Mouse (Mus musculus) kidney, adult 18-20 months (tissue): ENCODE results near the gene Map6.

Experiments used
- DNase-seq: peaks from one replicate; pipeline ENCODE4 v3.0.0; 2021

Gene Map6

DNA sequence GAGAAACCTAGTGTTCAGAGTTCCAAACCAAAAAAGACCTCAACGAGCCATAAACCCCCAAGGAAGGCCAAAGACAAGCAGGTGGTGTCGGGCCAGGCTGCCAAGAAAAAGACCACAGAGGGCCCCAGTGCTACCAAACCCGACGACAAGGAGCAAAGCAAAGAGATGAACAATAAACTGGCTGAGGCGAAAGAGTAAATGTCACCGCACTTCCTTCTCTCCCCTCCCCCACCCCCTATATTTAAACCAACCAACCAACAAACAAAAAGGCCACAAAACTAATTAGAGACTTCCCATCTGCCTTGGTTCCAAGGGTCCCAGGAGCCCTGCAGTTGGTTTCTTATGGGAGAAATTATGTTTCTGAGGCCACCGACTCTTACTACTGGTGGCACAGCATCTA, 50.2 kb downstream of the Map6 start:
- DNase-seq, result no peak

DNA sequence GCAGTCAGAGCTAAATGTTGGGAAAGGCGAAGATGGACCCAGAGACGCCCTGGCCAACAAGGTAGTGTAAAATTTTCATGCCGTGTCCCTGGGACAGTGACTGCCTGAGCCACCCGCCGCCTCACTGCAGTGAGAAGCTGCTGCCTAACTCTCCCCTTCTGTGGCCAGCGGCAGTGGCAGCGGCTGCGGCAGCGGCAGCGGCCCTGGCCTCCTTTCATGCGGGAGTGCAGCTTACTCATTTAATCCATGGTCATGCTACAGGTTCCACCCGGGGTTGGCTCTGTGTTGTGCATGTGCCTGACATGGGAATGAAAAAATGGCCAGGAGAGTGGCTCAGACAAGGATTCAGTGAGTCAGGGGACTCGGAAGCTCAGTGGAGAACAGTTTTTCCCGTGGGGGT, 53.3 kb downstream of the Map6 start:
- DNase-seq, result no peak

DNA sequence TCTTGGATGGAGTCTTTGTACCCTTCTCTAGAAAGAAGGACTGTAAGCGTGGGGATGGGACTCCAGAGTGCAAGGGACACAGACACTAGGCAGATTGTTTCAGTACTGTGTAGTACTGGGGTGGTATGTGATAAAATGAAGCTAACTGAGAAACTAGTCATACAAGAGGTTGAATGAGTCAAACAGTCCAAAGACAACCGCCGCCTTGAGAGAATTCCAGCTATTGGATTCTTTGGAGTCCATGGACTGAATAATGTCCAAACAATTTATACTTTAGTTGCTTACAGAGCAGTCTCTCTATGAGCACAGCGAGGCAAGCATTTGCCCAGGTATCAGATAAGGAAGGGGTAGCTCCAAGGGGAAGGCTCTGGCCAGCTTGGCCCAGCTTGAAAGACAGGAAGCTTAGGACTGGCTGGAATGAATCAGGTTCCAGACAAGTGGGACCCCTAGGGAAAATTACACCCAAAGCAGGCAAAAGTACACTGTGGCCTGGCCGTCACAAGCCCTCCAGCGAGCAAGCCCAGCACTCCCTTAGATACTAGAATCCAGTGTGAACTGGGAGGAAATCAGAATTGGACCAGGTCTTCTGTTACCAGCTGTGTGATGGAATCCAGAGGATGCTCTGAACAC, 55.6 kb downstream of the Map6 start:
- DNase-seq, result no peak

DNA sequence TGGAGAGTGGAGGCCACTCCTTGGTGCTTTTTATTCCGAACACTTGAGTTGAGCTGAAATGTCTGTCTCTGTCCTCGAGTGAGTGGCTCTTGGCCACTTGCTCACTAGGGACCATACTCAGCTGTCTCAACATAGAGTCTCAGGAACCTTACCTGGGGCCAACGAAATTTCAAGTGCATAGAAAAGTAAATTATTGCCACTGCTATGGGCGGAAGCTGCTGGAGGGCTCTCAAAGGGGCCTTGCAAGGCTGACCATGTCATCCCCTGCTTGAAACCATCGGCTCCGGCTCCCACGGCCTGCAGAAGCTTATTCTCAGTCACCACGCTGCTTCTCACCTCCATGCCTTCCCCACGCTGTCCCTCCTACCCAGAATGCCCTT, 56.1 kb downstream of the Map6 start:
- DNase-seq, result no peak

DNA sequence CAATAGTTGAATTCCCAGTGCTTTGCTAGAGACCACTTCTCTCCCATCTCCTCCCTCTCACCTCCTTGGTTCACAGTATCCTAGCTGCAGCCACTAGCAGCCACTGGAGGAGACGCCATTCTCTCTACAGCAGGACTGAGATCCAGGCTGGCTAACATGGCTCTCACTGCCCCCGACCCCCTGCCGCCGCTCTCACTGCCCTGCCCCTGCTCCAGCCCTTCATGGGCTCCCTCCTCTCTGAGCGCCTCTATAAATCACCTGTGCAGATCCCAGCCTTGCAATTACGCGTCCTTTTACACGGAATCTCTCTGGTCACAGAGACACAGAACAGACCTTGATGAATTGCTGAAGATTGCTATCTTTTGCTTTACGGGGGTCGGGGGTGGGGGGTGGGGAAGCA, 57.6 kb downstream of the Map6 start:
- DNase-seq, result no peak

DNA sequence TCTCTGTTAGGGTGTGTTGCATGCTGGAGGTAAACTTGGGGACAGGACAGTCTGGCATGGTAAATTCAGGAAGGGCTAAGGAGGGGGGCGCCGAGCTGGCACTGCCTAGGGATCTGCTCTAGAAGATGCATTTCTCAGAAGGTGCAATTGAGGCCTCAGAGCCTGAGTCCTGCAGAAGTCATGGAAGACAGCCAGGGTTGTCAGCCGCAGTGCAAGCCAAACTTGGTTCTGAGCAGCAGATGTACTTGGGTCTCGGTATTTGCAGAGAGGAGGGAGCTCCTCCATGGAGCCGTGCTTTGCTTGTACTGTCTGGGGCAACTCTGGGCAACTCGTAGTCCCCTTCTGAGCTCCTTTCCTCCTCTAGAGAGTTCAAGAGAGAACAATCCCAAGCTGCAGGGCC, 58.9 kb downstream of the Map6 start:
- no peak for DNase-seq

DNA sequence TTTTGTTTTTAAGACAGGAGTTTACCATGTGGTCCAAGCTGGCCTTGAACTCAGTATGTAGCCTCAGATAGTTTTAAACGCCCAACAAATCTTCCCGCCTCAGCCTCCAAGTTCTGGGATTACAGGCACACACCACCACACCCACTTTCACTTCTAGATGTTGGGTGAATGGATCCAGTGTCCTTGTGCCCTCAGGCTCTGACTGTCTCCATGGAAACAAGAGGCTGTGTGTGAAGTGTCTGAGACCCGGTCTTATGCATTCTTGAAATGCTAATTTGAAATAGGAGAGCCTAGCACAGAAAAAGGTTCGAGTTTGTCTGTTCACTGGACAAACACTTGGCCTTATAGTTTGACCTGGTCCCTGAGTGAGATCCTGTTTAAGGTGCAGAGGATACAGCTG, 61.6 kb downstream of the Map6 start:
- DNase-seq, result no peak

DNA sequence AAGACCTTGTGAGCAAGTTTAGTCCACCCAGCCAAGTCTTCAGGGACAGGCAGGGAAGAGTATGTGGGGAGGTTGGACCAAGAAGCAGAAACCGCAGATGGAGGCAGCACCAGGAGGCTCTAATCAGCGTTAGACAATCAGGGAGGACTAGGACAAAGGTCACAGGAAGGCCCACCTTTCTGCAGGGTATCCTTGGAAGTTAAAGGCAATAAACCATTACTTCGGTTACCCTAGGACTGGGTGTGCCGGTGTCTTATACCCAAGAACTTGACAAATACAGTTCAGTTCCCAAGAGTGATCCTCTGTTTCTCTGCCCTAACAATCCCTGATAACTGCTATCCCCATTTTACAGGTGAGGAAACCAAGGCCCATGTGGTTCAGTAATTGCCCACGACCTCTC, 62.8 kb downstream of the Map6 start:
- DNase-seq, result no peak

DNA sequence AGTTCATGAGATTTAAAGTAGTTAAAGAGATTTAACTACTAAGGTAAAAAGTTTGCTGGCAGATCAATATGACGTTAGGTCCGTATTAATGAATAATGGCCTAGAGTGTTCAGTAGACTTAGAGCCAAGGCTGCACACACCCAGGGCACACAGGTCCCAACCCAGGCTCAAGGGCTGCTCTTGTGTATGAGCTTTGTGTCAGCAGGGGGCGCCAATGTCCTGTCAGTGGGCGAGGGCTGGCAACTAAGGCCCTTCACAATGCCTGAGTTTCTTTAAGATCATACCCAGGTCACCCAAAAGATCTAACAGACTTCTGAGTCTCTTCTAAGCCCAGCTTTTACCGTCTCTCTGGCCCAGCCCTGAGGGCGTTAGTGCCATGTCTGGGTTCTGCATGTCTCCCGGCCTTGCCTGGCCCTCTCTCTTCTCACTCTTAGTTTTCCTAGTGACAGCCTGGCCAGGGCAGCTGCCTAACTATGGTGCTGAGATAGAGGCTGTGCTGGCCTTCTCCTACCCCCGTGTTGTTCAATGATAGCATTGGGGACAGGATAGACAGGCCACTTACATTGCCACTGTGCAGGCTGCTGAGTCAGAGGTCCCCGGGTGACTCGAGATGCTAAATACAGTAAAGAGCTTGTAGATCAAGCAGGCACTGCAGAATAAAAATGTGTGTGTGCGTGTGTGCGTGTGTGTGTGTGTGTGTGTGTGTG, 65.7 kb downstream of the Map6 start:
- DNase-seq, result peak; percentile 91

DNA sequence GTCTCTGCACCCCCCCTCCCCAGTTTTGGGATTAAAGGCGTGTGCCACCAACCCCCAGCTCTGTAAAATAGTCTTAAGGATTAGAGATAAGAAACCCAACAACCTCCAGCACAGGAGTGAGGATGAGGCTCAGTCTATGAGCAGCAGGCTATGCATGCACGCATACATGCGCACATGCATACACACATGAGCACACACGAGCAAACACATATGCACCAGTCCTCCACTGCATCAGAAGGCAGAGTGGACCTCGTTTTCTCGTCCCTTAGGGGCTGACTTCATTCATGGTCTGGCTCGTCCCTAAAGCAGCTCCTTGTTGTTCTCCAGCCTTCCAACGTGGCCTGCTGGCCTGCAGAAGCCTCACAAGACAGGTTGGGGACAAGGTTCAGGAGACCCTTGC, 73.5 kb downstream of the Map6 start:
- no peak for DNase-seq

DNA sequence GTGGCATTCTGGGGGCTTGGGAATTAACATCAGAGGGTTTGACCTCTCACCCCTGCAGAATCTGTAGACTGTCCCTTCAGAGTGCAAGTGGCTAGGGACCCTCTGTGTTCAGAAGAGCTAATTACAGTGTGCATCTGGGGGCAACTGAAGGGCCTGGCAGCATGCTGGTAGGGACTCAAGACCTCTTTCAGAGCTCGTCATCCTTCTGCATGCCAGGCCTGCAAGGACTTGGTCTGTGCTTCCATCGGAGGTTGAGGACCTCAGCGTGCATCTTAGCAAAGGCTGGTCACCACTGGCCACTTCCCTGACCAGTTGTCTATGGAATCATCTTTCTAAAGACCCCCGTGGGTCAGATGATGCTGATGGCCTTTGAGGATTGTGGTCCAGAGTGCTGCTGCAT, 76.3 kb downstream of the Map6 start:
- no peak for DNase-seq

DNA sequence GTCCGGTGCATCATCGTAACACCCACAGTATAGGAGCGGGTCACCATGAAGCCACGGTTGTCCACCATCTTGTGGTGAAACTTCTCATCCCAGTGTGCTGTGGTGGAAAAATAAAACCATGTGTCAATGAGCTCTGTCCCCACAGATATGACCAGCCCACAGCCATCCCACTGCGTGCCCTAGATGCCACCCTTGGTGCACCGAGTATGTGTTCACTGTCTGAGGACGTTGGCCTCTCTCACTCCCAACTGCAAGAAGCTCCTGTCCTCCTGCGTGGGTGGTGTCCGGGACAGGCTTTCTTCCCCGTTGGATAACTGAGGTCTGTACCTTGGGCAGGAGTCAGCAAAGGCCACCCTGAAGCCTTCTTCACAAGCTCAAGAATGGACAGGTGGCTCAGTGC, 80.0 kb downstream of the Map6 start:
- DNase-seq, result no peak

DNA sequence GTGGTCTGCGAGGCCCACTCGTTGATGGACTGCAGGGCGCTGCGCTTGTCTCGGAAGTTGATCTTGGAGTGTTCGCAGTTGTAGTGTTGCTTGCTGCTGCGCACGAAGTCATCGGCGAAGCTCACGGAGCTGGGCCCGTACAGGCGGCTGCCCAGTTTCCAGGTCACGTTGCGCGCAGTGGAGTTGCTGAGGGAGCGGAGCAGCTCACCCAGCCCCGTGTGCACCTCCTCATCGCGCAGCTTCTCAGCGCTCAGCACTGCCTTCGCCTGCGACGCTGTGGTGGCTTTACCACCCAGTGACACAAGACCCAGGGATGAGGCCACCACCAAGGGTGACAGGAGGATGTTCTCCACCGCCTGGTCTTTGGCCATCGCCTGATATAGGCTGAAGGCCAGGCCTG, 81.6 kb downstream of the Map6 start:
- DNase-seq, result no peak

DNA sequence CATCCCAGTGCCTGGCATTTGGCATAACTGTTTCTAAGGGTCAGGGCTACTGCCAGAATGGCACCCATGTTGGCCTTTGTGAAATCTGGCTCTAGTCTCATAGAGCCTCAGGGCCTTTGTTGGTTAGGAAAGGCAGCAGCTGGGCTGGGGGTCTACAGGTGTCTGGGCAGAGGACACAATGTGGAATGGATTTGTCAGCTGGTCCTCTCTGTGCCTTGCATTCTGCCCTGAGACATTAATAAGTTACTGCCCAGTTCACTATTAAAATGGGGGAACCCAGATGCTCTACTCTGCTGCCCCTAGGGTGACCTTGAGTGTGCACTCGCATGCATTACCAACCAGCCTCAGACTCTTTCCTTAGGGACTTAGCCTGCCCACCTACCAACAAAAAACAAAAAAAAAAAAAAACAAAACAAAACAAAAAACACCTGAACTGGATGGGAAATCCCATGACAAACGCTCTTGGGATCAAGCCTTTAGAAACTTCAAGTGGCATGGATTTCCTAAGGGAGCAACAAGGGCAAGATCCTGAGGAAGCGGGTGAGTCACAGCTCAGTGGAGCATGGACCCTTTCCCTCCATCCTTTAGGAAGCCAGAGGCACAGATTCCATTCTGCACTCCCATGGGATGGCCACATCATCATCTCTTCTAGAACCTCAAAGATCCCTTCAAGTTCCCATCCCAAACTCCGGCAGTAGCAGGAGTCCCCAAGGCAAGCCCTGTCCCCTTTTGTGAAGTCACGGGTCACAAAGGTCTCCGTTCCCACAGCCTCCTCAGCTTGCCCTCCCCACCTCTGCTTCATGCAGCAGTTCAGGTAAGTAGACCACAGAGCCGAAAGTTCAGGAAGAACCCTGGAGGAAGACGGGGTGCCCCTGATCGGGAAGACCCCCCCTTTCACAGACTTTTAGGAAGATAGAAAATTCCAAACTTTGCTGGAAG, 82.8 kb downstream of the Map6 start:
- DNase-seq, result peak; percentile 26

DNA sequence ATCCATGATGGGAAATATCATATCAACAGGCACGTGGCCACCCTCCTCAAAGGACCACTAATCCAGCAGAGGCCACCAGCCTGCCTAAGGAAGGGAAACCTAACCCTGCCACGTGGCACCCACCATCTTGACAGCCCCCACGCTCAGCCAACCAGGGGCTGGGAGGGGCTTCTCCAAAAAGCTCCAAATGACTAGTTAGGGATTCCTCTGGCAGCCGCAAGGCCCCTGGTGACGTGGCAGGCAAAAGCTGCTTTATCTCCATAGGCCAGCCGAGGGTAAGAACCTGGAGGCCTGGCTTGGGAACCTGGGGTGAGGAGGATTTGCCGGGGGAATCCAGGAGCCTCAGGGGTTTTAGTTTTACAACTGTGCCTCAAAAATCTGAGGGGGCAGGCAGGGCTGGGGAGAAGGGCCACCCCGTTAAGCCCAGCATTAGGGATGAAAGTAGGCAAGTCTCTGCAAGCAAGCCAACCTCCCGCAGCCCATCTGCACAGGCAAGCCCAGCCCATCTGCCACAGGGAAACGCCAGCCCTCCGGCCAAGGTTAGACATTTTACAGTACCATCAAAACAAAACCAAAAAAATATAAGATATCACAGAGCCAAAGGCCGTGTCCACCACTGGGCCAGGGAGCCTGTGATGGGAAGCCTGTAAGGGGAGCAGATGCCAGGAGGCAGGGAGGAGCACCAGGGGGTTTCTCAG, 84.0 kb downstream of the Map6 start:
- DNase-seq, result peak; percentile 26

DNA sequence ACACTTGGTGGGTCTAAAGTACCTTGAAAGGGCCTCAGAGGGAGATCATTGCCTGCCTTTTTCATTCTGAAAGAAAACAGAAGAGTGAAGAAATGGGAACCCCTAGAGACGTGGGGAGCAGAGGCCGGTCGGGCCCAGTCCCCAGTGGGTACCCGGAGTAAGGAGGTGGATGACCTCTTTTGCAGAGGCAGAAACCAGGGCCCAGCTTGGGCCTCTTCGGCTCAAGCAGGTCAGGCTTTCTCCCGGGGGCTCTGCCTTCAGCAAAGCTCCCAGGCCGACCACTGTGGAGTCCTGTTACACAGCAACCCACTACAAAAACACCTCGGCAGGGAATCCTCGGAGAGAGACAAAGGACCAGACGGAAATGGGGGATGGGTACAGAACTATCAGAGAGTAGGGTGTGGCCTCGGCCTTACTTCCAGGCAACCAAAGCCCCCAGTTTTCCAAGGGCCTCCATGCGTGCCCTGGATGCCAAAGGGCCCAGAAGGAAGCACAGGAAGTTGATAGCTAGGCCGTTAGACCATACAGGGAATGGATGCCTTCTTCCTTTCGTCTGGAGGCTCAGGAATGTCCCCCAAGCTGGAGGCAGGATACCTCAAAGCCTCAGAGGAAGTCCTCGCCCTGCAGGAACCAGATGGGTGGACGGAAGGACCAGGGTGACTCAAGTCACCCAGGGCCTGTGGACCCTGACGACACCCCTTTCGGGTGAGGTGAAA, 84.7 kb downstream of the Map6 start:
- DNase-seq, result peak; percentile 63

DNA sequence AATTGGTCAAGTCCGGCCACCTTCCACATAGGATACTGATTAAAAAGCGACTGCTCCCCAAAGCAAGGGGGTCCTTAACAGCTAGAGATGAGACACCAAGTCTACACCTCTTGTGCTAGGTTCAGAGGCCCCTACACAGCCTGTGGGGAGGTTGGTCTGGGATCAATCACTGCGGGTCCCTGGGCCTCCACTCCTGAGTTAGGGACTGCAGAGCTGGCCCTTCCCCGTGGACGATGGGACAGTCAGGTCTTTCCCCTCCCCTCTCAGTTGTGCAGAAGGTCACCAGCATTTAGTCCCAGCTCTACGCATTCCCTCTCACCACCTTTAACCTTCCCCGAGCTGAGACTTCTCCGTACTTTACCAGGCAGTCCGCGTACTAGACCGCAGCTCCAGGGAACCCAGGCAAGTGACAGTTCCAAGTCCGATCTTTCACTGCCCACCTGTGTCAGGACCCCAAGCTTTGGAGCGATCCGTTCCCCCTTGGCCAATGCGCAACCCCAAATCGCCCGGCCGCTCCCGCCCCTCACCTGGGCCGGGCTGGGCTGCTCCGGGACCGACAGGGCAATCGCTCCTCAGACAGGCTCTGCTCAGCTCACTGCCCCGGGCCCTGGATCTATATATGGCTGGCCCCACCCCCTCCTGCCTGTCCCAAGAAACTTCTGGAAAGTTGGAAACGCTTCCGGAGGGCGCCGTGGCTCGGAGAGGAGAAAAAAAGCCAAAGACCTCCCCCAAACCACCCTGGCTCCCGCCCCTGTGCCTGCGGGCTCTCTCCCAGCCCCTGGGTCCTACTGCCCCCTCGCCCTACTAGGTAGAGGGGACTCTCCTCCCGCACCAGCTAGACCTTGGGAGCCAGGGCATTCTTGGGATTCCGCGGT, 85.5 kb downstream of the Map6 start, which contains the start of gene Serpinh1:
Serpinh1 (minus strand) TSS at position 714 of the 875 bp plus-strand sequence.
- peak; percentile 91 for DNase-seq

DNA sequence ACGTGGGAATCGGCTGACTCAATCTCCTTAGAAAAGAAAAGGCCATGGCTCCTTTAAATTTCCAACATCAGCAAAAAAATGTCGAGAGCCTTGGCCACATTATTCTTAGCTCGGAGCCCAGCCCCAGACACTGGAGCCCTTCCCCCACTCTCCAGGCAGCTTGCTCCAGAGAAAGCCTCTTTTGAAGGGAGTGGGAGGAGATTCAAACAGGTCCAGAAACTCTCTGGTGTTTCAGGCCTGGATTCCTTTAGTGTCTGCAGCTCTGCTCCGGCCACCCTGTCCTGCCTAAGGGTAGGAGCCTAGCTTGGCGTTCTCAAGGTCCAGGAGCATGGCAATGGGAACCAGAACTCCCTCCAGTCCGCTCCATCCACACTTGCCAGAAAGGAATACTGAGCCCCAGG, 88.5 kb downstream of the Map6 start:
- DNase-seq, result peak; percentile 71

DNA sequence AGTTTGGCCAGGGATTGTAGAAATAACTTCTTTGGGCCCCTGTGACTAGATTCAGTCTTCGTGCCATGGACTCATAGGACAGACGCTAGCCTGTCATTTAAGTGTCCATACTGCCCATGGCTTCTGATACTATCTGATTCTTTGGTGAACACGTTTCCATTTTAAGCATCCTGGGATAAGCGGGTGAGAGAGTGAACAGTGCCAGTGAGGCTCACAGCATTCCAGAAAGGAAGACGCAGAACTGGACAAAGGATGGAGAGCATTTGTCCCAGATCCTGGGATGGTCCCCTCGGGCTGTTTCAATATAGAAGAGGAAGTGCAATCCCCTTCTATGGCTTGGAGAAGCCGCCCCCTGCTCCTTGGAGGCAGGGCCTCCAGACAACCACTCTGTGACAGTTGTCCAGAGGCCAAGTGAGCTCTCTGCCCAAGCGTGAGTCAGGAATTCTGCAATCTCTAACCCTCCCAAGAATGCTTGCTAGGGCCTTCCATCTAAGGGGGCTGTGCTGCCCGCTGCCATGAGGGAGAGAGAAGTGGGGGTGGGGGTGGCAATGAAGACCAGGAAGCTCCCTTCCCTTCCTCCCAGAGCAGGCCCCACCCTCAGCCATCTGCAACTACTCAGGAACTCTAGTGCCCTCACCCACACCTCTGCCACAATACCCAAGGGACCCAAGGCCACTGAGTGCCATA, 89.1 kb downstream of the Map6 start:
- DNase-seq, result no peak

DNA sequence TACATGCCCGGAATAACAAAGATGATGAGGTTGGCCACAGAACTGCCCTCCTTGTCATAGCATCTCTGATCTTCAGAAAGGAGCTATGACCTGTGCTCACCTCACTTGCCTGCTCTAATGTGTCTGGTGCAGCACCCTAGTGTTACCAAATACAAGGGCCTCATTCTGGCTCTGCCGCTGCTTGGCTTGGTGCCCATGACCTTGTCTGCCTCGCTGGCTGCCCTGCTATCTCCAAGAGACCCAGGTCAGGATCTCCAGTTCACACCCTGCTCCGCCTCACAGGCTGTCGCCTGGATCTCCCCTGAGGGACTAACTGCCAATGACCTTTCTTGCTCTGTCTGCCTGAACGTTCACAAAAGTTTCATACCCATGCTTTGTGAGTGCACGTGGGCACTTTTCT, 90.0 kb downstream of the Map6 start:
- peak; percentile 42 for DNase-seq

DNA sequence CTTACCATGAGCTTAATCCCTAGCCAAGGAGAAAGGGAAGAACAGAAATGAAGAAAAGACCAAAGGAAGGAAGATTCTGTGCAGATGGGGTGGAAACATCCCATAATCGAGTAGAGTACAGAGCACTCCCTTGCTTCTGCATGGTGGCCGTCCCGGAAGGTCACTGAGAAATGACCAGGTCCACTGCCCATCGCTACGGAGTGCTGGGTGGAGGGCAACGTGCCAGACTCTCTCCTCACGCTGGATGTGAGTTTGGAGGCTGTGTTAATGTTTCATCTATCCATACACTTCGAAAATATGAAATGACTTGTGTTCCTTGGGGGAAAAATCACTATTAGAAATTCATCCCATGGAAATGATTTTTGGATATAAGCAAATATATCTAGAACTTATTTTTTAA, 91.1 kb downstream of the Map6 start:
- no peak for DNase-seq
